Mouse (Mus musculus): ENCODE data around the gene Helz. TPM values are rescaled to one million over a fixed set of nuclear protein-coding genes. Genes with fewer than 3 reads are reported as not detected.

Gene Helz
- total RNA-seq, 4 experiments from 2014 or later = 37.2 to 47.1 (median 43.4) TPM

GRCm38 (mm10) chr11:107615696-107616095 lies 68.0 kb downstream of the Helz start:
- no peak for DNase-seq (ENCODE audit: low spot score in 2 of 2)

GRCm38 (mm10) chr11:107617976-107618375 lies 70.2 kb downstream of the Helz start:
- no peak for DNase-seq (ENCODE audit: low spot score in 2 of 2)

GRCm38 (mm10) chr11:107624661-107625060 lies 76.9 kb downstream of the Helz start:
- no peak for DNase-seq (ENCODE audit: low spot score in 2 of 2)

GRCm38 (mm10) chr11:107625746-107626145 lies 78.0 kb downstream of the Helz start:
- DNase-seq (ENCODE audit: low spot score in 2 of 2) = no peak

GRCm38 (mm10) chr11:107629504-107629903 lies 81.8 kb downstream of the Helz start:
- DNase-seq (ENCODE audit: low spot score in 2 of 2) = peak; percentile 37 to 66

DNA sequence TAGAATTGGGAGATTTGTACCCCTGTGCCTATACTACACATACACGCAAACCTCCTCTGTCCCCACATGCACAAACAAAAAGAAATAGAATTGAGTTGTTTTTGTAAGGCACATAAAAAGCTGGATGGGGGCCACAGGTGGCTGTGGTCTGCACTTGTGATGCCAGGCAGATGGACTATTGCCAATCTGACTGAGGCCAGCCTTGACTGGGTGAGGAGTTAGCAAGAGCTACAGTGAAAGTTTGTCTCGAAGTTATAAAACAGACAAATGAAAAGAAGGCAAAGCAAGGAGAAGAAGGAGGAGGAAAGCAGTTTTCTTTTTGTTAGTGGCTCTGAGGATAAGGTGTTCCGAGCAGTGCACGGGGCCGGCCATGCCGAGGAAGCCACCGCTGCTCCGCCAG lies 82.2 kb downstream of the Helz start:
- DNase-seq (ENCODE audit: low spot score in 2 of 2) = no peak

DNA sequence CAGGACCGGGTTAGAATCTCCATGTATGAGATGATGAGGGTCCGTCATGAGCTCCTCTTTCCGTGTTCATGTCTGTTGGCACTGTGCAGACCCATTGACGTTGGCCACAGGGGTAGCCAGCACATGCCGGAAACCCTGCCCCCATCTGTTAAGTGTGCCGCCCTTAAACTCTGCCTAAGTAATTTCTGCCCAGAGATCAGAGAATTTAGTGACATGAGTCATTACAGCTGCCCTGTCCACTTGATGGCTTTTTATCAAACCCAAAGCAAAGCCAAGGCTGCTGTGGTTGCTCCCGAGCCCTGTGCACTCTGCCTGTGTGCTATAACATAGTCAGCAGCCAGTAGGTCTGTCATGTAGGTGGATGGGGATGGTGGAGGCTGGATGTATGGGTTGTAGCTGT lies 83.4 kb downstream of the Helz start:
- DNase-seq (ENCODE audit: low spot score in 2 of 2) = no peak

- DNase-seq (ENCODE audit: low spot score in 2 of 2) = no peak
Measured at GRCm38 (mm10) chr11:107633563-107634146, 85.9 kb downstream of the Helz start.

DNA sequence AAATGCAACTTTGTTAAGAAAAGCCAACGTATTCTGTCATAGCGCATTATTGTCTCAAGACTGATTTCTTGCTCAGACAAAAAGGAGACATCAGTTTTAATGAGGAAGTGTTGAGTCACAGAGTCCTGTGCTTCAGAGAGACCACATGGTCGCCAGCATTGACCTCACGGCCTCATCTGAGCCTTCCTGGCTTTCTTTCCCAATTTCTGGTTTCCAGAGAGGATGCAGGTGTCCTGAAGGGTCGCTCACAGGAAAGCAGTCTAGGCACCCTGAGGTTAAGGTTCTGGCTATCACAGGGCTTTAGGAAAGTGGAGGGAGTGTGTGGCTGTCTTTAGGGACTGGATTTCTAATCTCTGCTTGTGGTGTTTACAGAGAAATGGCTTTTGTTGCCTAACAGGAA lies 90.4 kb downstream of the Helz start:
- no peak for DNase-seq (ENCODE audit: low spot score in 2 of 2)

GRCm38 (mm10) chr11:107639657-107640056 lies 91.9 kb downstream of the Helz start:
- DNase-seq (ENCODE audit: low spot score in 2 of 2) = no peak

GRCm38 (mm10) chr11:107644461-107644860 lies 96.7 kb downstream of the Helz start:
- no peak for DNase-seq (ENCODE audit: low spot score in 2 of 2)

DNA sequence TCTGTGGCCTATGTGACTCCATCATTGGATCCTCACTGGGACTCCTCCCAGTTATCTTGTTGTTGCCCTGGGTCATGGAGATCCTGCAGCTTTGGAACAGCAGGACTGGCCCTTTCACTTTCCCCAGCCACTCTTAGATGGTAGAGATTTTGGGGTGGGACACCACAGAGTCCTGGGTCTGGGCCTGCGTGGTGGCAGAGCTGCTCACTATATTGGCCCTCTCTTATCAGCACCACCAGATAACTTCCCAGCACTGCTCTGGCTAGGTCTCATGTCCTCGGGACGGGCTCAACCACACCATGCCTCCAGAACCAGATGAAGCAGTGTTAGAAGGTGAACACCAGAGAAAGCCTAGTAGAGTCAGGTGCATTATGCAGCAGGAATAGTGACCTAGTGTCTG lies 99.6 kb downstream of the Helz start:
- no peak for DNase-seq (ENCODE audit: low spot score in 2 of 2)

DNA sequence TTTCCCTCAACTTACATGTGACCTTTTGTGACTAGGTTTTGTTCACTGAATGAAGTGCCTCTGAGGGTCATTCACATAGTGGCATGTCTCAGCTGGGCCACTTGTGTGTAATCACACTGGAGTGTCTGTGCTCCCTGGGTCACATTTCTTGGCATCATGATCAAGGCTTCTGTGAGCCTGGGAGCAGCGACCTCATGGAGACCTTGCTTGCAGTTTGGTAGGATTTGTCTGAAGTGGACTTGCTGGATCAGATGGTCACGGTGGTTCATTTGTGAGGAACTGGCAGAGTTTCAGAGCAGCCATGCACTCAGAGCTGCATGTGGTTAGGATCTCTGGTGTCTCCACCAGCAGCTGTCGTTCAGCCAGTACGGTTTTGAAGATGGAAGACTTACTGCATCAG lies 100.9 kb downstream of the Helz start:
- no peak for DNase-seq (ENCODE audit: low spot score in 2 of 2)

GRCm38 (mm10) chr11:107649458-107649857 lies 101.7 kb downstream of the Helz start:
- no peak for DNase-seq (ENCODE audit: low spot score in 2 of 2)

DNA sequence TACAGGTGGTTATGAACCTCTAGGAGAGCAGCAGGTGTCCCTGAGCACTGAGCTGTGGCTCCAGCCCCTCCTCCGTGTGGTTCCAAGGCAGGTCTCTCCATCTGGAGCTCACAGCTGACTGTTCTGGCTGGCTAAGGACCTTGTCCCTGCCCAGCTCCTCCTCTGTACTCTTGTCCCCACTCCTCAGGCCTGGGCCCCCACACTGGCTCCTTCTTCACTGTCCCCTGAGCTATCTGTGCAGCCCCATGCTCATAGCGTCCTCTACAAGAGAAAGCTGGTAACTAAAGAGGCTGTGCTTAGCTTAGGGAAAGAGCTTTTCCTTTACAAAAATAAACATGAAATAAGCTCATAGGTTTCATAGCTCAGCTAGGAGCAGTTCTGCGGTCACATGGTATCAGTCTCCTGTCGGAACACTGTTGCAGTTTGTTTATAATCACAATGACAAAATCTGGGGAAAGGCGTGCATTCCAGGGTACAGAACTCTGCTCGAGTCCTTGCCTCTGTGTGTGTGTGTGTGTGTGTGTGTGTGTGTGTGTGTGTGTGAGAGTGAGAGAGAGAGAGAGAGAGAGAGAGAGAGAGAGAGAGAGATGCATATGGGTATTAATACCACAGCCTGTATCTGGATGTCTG lies 102.8 kb downstream of the Helz start:
- no peak for DNase-seq (ENCODE audit: low spot score in 2 of 2)

- DNase-seq (ENCODE audit: low spot score in 2 of 2) = no peak
Measured at GRCm38 (mm10) chr11:107651391-107651790, 103.7 kb downstream of the Helz start.

DNA sequence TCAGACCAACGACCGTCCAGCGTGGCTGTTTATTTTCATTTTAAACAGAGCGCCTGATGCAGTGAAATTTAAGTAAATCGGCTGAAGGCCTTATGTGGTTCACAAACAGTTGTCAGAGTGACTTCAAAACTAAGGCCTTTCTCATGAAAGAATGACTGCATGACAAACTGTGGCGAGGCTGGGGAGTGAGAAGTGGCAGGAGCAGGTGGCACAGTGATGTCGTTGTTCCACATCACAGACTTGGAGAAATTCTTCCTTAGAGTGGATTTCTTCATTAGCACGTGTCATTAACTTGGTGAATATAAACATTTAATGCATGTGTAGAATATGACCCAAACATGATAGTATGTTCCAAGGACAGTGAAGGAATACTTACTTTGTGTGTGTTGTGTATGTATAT lies 104.4 kb downstream of the Helz start:
- DNase-seq (ENCODE audit: low spot score in 2 of 2) = no peak

- DNase-seq (ENCODE audit: low spot score in 2 of 2) = no peak
Measured at GRCm38 (mm10) chr11:107655538-107655937, 107.8 kb downstream of the Helz start.

- no peak for DNase-seq (ENCODE audit: low spot score in 2 of 2)
Measured at GRCm38 (mm10) chr11:107657117-107657516, 109.4 kb downstream of the Helz start.

DNA sequence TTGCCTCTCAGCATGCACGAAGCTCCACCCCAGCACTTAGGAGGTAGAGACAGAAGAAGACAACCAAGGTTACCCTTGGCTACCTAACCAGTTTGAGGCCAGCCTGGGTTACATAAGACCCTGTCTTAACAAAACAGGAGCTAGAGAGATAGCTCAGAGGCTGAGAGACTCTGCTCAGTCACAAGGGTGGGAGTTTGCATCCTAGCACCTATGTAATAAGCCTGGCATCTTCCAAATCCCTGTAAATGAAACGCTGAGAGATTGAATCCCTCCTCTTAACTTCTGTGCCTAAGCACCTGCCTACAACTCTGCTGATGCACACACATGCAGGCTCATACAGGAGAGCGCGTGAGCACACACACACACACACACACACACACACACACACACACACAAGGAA lies 112.7 kb downstream of the Helz start:
- DNase-seq (ENCODE audit: low spot score in 2 of 2) = no peak

- no peak for DNase-seq (ENCODE audit: low spot score in 2 of 2)
Measured at GRCm38 (mm10) chr11:107662666-107663065, 114.9 kb downstream of the Helz start.

DNA sequence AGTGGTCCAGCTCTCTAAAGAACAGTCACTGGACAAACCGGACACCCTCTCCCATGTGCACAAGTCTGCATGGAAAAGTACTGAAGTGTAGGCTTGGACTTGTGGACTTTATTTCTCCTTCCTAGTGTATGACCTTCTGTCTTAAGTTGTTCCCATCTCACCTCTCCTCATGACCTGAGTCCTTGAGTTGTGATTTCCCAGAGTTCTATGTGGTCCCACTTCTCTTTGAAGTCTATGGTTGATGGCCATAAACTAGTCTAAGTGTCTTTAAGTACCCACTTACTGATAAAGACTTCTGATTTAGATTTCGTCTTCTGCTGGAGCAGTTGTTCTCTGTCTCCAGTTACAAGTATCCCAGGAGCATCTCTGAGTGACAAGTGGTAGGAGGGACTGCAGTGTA lies 119.8 kb downstream of the Helz start:
- no peak for DNase-seq (ENCODE audit: low spot score in 2 of 2)

- no peak for DNase-seq (ENCODE audit: low spot score in 2 of 2)
Measured at GRCm38 (mm10) chr11:107668223-107668622, 120.5 kb downstream of the Helz start.

GRCm38 (mm10) chr11:107668977-107669376 lies 121.2 kb downstream of the Helz start:
- DNase-seq (ENCODE audit: low spot score in 2 of 2) = no peak
